Mouse (Mus musculus): ENCODE measurements around the gene Hoxa6.

Gene Hoxa6

DNA sequence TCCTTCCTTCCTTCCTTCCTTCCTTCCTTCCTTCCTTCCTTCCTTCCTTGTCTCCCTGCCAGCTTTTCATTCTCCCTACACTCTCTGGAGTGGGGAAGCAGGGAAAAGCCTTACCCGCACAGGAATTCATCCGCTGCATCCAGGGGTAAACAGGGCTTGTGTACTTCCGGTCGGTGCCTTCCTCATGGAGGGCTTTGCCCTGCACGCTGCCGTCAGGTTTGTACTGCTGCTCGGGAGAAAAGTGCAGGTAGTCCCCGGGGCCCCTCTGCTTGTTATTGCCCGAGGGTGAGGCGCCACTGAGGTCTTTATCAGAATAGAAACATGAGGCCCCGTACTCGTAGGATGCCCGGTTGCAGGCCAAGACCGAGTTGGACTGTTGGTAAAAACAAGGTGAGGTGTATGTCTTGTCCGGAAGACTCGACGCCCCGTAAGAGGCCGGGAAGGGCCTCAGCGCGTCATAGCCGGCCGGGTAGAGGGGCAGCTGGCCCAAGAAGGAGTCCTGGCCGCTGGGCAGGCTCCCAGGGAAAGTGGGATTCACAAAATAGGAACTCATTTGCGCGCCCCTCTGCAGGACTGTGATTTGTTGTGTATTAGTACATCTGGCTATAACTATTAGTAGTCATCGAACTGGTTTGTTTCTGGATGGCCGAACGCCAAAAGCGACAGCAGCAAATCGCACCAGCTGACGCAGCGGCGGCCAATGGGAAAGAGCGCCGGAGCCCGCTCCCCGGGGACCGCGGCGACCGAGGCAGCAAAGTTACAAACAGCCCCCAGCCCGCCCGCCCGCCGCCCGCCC, at the start of gene Hoxa6:
Gene Hoxa6, minus strand, starts transcription at position 651 of the 796 bp plus-strand sequence.
- DNase-seq, result peak; percentile 80

DNA sequence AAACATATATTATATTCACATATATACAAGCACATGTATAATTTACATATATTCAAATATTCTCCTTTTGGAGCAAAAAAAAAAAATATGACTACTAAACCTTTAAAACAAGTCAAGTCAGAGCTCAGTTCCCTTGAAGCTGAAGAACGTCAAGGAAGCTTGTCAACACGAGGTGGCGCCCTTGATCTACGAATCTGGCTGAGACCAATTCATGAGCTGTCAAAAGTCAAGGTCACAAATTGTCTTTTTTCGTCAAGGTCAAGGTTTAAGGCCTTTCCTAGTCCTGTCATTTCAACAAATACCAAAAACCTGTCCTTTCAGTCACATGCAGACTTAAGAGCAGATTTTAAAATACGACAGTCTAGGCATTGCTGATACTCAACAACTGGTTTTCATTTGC, 48.4 kb upstream of the Hoxa6 start:
- peak; percentile 88 for DNase-seq

DNA sequence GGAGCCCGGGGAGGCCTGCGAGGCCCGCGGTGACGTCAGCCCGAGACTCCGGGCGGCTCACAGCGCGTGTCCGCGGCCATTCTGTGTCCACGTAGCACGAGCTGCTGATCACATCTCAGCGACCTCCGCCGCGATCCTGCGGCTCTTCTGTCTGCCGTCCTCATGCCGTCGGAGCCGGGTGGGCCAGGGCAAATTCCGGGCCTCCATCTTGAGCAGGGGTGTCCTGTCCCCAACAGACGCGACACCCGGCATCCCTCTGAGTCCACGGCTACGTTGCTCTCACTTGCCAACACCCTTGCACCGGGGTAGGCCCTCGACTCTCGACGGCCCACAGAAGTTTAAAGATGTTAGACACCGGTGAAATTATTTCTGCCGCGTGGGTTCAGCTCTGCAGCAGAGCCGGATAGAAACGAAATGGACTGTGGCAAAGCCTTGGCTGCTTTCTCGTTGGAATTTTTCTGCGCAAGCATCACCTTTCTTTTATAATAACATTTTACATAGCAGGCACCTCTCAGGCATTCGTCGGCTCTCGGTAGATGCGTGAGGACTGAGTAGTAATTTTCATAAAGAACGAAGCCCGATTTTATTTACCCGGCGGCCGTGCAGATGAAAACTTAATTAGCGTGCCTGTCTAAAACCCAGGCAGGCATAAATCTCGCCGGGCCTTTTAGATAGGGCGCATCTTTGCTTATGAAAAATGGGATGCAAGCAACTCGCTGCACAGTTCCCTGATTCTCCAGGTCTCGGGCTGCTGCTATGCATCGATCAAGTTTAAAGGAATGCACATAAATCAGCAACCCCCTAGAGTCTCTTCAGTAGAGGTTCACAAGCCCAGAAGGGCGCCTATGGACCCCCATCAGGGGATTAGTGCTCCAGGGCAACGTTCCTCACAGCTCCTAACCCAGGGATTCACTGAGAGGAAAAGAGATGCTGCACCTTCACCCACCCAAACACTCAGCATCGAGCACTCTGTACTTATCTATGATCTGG, 45.3 kb upstream of the Hoxa6 start:
- peak; percentile 48 for DNase-seq

DNA sequence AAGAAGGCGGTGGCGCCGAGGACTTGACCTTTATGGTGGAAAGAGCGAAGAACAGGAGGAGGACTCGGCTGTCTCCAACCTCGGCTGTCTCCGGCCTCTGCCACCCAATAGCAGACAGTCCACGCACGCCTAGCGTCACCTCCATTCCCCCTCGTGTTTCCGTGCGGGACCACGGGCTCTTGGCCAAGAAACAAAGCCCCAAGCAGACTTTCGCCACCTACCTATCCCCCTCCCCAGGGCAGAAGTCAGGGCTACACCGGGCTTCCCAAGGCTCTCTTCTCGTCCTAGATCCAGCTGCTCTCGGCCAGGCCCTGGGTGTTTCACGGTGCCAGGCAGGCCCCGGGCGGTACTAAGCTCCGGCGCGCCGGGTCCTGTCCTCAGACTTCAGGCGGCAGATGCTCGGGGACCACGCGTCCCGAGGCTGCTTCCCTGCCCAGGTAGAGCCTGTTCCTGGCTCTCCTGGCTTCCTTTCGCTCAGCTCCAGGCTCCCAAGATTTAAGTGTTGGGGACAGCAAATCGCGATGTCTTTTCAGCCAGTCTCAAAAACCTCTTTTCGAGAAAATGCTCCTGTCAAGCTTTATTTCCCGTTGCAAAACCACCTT, 44.4 kb upstream of the Hoxa6 start:
- DNase-seq, result no peak

DNA sequence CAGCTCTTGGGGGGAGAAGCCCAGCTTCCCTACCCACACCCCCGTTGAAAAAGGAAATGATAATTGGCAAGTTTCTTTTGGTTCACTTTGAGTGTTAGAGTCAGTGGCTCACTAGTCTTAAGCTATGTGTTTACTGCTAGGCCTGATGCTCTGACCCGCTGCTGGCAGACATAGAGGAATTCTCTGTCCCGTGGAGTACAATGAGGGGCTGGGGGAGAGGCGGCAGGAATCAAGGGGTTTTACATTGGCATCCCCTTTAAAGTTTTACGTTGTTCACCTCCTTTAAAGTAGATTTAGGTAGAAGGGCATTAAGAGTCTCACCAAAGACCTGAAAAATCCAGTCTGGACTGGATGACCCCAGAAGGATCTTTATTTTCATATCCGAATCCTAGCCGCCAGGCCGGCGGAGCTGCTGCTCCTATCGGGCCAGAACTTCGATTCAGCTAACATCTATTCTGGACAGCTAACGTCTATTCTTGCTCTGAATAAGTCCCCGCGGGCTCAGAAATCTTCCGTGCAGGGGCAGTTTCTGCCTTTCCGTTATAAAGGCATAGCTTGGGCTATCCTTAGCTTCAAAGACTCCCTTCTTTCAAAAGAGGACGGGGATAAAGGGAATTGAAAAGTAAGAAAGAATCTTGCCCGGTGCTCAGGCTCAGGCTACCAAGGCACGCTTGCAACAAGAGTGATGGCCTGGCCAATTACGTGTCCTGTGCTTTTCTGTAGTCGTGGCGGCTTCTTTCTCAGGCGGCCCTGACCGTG, 43.7 kb upstream of the Hoxa6 start:
- DNase-seq, result no peak

DNA sequence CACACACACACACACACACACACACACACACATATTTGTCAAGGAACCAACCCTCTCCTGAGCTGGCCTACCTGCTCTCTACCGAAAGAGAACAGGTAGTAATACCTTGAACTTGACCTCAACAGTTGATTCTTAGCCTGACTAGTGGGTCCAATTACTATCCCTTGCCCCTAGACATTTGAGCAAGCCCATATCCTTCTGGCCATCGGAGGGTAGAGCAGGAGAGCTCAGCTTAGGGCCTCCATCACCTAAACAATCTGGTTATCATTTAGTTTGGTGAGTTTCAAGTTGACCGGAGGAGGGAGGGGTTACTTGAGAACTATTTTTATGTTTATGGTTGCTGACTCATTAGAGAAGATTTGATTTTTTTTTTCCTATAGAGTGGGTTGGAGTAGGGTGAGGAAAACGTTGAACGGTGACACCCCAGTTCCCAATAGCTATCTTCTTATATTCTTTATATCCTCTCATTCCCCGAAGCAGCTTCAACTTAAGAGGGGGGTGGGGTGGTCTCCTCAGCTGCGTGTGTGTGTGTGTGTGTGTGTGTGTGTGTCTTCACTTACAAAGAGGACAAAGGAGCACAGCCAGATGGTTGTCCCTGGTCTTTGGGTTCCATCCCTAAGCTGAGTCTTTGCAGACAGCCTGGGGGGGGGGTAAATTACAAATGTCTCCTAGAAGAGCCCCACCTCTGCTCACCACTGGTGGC, 42.8 kb upstream of the Hoxa6 start:
- DNase-seq, result no peak

DNA sequence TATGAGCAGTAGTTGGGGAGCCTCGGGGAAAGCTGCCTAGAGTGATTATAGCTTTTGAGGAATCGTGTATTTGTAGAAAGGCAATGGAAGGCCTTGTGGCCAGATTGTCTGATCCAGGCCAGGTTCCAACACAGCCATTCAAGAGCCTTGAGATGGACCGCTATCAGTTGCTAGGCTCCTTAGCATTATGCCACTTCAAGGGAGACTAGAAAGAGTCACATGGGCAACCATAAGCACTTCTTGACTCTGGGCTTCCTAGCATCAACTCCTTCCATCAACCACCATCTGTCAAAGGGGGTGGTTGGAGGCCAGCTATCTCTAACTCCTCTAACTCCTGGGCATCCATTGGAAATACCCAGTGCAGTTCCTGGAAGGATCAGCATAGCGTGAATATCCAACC, 41.3 kb upstream of the Hoxa6 start:
- DNase-seq, result no peak

DNA sequence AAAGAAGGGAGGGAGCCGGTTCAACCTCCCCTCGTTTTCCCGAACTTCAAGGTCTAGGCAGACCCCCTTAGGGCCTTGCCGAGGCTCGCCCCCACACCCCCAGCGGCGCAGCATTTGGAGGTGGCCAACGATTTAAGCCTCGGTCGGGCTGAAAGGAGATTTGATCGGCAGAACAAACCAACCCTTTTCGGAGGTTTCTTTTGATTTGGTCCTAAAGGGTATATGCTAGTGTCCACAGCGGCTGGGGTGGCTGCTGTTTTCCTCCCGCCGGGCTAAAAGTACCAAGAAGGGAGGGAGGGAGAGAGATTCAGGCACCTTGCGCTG, 40.9 kb upstream of the Hoxa6 start:
- DNase-seq, result no peak

DNA sequence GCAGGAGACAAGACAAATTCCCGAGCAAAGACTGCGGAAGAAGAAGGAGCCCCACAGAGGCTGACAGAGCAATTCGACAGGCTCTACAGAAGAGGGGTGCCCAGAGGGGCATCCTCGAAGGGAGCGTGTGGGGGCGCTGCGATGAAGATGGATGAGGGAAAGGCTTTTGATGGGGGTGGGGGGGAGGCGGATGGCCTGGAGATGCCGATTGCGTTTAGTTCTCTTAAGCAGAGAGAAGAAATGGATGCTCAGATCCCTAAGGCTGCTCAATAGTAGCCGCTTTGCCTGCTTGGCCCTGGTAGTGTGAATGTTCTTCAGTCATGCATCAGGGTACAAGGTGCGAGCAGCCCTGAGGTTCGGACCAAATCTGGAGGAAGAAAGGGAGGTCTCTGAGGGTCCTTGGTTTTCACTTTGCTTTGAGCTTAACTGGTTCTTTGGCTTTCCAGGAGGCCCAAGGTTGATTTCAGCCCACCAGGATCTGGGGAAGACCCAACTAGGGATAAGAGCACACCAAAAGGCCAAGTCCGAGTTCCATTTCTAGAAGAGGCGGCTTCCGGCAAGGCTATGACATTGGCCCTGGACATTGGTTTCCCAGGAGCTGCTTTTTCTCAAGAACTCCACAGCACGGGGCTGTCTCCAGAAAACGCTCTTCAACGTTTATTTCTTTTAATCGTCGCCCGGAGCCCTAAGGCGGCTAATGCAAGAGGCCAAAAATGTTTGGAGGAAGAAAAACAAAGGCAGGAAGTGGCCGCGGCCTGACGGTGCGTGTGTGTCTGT, 40.3 kb upstream of the Hoxa6 start:
- peak; percentile 6 for DNase-seq

DNA sequence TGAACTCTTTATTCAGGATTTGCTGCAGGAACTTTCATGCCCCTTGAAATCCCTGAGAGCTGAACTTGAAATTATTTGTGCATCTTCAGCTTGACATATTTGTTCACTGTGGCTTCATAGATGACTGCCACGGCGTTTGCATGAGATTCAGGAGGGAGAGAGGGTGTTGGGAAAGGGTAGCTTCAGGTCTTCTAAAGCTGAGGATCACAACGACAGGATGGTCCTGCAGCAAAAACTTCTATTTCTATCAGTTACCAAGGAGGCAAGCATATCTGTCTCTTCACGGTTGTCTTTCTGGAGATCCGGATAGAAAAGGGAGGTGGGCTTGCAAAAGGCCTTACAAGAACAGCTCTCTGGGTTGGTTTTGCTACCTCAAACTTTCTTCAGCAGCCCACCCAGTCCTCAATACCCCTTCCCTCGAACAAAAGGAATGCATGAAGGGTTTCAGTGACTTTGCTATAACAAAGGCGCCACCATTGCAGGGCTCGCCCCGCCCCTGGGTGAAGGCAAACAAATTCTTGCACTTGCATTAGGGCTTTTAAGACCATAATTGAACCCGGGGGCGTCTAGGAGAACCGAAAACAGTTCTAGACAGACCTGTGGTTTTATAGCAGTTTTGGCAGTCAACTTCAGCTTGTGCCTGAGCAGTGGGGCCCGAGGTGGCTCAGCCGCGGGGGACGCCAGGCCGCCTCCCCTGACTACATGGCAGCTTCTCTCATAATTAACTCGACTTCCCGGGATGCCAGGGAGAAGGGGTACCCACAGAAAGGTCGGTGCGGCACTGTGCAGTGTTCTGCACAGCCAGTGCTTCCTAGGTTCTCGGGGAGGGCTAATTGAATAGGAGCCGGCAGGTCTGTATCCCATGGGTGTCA, 39.5 kb upstream of the Hoxa6 start:
- peak; percentile 8 for DNase-seq

DNA sequence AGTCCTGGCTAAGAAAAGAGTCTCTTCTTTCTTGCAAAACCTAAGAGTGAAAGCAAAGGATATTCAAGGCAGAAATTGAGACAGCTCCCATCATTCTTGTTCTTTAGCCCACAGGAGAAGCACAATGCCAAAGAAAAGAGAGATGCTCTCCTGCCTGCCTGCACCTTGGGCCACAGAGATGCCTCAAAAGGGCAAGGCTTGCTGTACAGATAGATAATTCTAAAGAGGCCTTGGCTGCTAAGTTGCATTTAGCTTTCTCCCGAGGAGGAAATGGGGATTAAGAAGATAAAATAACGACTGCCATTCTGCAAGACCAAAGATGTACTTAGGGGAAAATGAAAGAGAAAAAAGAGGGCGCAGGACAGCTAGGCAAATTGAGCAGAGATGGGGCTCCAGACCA, 38.4 kb upstream of the Hoxa6 start:
- no peak for DNase-seq

DNA sequence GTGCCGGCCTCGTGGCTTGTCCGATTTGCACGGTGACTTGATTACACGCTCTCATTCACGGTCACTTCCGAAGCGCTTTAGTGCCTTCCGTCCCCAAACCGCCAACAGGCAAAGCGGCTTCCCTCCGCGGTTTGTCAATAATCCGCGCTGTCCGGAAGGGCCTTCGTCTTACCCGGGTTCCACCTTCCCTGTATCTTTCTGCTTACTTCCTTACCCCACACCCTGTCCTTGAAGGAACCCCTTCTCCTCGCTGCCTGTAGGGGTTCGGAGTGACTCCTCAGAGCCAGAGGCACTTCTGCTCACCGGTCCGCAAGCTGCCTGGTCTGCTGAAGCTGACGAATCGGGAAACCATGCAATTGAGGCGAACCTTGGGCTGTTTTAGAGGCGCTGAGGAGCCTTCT, 37.9 kb upstream of the Hoxa6 start:
- DNase-seq, result peak; percentile 54

DNA sequence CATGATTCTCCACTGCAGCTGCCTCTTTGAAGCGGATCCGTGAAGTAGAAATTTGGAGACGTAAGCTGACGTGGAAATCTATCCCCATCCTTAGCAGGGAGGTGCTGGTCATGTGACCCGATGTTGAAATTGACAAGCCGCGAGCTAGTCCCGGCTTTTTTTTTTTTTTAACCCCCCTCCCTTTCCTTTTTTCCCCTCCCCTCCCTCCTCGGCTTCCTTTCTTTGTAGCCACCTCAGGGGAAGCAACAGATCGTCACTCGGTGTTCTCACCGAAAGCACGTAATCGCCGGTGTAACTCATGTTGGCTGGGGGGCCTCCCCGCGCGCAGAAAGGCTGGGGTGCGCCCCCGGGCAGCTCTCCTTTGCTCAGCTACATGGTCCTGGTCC, 37.2 kb upstream of the Hoxa6 start, which contains the start of gene Hoxa11:
Gene Hoxa11, minus strand, starts transcription at position 54 of the 386 bp plus-strand sequence.
- DNase-seq, result no peak

DNA sequence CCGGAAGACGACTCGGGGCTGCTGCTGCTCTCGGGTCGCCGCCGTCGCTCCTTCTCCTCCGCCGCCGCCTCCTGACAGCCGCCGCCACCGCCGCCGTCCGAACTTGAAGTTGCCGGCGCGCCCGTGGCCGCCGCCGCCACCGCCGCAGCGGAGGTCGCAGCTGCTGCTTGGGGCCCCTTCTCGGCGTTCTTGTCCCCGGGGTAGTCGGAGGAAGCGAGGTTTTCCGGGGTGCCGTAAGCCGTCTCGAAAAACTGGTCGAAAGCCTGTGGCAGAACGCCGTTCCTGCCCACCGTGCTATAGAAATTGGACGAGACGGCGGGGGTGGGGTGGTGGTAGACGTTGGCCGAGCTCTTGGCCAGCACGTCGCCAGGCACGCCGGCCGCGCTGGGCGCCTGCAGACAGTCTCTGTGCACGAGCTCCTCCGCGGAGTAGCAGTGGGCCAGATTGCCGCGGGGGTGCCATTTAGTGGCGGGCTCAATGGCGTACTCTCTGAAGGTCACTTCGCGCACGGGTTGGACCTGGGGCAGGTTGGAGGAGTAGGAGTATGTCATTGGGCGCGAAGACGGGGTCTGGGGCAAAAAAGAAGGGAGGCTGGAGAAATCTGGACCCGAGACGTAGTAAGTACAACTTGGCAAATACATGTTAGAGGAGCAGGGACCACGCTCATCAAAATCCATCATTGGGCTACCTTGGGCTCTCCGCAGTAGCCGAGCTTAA, 36.7 kb upstream of the Hoxa6 start:
- peak; percentile 56 for DNase-seq

DNA sequence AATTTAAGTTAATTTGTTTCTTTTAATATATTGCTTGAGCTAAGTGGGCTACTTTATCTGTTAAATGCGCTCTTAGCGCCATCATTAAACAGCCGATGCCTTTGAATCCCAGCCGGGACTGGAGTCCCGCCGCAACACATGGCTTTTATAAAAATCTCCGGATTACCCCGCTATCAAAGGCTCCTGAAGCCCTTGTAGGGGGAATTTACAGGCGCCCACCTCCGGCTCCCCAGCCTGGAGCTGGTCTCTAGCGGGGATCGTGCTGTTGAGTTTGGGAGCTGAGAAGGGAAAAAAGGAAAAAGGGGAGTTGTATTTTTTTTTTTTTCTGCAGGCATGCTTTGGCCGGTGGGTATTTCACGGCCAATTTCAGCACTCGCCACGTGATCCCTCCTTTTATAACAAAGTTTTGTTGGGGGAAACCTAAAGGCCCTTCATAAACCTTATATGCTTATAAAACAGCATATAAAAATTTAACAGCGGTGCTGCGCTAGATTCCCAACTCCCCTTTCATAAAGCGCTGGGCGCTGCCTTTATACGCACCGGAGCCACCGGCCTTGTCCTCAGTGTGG, 36.0 kb upstream of the Hoxa6 start:
- peak; percentile 18 for DNase-seq

DNA sequence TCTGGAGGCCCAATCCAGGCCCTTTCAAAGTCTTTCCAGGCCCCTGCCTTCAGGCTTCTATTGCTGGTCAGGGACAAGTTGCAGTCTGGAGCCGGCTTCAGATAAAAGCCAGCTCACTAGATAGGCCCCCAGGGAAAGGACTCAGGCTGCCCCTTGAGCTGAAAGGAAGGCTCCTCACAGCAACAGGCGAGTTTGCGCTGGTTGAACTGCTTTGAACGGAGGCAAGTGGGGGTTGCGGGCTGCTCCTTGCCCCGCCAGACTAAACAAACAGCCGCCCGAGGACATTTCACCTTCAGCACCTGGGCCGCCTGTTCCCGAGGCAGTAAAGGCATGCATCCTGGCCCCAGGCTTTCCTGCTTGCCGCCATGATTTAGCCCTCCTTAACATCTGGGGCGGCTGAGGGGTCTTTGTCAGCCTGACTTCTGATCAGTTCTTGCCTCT, 35.2 kb upstream of the Hoxa6 start:
- DNase-seq, result peak; percentile 22

DNA sequence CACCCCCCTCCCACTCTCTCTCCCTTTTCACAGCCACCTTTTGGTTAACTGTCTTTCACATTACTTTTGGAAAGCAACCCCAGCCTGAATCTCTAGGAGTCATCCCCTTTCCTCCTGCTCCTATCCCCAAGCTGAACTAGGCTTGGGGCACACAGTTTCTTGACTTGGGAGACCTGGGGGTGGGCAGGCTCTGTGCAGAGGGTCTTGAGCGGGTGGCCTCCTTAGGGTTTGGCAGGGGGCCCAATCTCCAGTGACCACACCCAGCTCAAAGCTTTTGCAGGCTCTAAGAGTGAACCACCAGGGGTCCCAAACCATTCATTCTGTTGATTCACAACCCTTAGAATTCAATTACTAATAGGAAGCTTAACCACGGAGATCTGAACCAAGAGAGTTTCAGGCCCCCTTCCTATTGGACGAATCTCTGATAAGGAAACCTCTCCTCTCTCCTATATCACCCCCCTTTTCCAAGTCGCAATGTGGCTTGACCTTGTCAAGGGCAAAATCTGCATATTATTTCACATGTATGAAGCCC, 34.3 kb upstream of the Hoxa6 start:
- peak; percentile 5 for DNase-seq

DNA sequence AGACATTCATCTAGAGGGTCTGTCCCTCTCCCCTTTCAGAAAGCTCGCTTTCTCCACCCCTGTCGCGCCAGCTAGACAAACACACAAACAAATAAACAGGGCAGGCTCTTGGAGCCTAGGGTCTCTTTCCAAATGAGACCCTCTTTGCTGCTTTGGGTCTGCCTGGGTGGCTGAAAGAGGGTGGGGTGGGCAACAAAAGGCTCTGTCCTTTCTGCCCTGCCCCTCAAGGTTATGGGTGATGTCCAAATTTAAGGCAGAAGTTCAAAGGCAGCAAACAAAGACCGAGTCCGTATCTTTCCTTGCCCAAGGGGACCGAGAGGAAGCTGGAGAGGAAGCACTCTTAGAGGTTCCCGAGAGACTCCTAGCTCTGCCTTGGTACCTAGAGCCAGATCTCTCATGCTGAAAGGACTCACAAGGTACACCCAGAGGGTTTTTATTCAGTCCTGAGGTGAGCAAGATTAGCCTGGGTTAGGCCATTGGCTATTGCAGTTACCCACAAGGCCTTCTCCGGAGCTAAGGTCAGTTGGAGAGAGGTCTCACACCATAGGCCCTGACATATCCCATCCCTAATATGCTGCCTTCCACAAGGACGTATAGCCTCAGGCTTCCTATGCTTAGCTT, 32.6 kb upstream of the Hoxa6 start:
- DNase-seq, result no peak
